Mouse (Mus musculus) right cerebral cortex, postnatal 10 days (tissue): Measurements from ENCODE around the gene Zcwpw1.
"Not testable (repeated sequence)": the region's sequence is repeated elsewhere in the genome, so short reads cannot be mapped to it uniquely, and the experiment has no call there.

Source experiments
- DNase-seq, 2 experiments: peaks; one replicate each; pipeline ENCODE4 v3.0.0; 2021; ENCODE audit warnings: low spot score in 2 of 2

Gene Zcwpw1

GRCm38 (mm10) chr5:137833500-137833899 lies 45.9 kb downstream of the Zcwpw1 start:
- DNase-seq: no peak

- DNase-seq: not testable (repeated sequence)
Measured at GRCm38 (mm10) chr5:137835966-137836520, 48.4 kb downstream of the Zcwpw1 start, which contains the start of gene Pilra. TSS of gene Pilra (minus strand) at chr5:137836281.

DNA sequence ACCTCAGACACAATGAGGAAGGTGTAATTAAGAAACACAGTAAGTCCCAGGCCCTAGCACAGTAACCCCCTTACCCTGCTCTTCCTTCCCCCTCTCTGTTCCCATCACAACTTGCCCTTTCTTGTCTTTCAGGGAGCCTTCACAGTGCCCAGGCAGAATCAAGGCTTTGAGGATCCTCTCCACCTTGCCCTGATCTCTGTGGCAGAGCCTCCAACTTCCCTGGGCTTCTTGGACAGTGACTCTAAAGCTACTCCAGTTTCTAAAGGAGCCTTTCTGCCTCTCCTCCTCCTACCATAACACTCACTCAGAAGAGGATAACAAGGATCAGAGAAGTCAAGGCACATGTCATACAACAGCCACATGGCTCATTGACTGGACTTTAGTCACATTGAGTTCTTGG lies 49.0 kb downstream of the Zcwpw1 start:
- DNase-seq: no peak

DNA sequence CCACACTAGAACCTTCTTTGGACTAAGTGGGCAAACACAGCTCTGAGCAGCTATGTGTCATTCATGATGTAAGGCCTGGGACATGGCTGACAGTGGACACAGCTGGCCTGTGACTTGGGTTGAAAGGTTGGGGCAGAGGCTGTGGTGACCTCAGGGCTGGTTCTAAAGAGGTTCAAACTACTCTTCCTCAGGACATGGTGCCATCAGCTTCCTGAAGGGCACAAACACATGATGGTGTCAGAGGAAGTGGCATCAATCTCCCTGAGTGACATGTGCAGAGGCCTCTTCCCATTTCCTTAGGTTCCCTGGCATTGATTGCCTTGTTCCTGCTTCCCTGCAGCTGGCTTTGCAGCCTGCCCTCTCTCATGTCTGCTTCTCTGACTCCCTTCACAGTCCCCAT lies 49.5 kb downstream of the Zcwpw1 start:
- DNase-seq: not testable (repeated sequence)

DNA sequence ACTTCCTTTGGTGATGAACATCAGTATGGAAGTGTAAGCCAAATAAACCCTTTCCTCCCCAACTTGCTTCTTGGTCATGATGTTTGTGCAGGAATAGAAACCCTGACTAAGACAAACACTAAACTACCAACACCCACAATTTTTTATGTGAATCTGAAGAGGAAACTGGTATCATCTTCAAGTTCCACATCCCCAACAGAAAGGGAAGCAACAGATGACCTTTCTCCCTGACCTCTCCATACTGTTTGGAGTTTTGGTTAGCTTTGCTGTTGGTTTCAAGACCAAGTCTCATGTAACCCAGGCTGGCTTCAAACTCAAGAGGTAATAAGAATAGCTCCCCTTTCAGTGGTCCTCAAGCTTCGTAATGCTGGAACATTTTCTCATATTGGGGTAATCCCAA lies 62.7 kb downstream of the Zcwpw1 start:
- DNase-seq: not testable (repeated sequence)

DNA sequence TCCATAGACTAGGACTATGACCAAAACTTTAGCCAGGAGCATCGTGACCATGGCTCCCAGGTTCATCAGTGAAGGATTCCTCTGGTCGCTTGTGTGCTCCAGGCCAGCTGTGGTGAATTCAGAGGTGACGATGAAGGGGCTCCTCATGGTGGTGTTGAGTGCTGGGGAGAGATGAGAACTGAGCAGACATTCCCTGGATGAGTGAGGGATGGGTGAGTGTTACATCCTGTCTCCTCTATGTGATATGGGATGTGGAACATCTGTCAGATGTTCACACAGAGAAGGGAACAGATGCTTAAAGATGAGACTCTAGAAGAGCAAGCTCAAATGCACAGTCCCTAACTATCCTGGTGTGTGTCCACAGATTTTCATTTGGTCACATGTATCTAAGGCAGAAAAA lies 67.3 kb downstream of the Zcwpw1 start:
- not testable (repeated sequence) for DNase-seq

- not testable (repeated sequence) for DNase-seq
Measured at GRCm38 (mm10) chr5:137856870-137857269, 69.3 kb downstream of the Zcwpw1 start.

DNA sequence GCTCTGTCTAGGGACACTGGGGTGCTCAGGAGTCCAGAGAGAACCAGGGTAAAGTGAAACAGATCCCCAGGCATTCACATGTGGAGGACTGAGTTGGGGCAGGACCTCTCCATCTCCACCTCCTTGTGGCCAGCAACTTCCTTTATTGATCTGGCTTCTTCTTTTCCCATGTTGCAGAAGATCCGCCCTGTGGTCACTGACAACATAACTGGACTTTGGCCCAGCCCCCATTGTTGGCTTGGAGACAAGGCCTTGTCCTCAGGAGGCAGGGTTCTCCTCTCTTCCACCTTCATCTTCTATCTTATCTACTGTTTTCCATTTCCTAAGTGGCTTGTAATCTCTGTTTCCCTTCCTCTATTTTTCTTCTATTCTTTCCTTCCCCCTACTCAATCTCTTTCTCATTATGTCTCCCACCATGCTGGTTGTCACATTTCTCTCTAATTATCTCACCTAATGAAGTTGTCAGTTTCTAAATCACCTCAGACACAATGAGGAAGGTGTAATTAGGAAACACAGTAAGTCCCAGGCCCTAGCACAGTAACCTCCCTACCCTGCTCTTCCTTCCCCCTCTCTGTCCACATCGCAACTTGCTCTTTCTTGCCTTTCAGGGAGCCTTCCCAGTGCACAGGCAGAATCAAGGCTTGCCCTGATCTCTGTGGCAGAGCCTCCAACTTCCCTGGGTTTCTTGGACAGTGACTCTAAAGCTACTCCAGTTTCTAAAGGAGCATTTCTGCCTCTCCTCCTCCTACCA lies 70.5 kb downstream of the Zcwpw1 start, which contains the start of gene Pilrb1:
Gene Pilrb1 (minus strand): TSS at position 147 of the 751 bp plus-strand sequence.
- not testable (repeated sequence) for DNase-seq

DNA sequence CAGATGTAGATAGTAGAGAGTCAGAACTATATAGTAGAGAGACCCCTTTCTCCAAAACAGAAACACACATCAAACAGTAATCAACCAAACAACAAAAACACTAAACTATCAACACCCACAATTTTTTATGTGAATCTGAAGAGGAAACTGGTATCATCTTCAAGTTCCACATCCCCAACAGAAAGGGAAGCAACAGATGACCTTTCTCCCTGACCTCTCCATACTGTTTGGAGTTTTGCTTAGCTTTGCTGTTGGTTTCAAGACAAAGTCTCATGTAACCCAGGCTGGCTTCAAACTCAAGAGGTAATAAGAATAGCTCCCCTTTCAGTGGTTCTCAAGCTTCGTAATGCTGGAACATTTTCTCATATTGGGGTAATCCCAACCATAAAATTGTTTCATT lies 76.4 kb downstream of the Zcwpw1 start:
- DNase-seq: not testable (repeated sequence)

GRCm38 (mm10) chr5:137868600-137868999 lies 81.0 kb downstream of the Zcwpw1 start:
- DNase-seq: not testable (repeated sequence)

GRCm38 (mm10) chr5:137871644-137872380 lies 84.2 kb downstream of the Zcwpw1 start, which contains the start of gene Pilrb2:
TSS of gene Pilrb2 (minus strand) at chr5:137871815.
- DNase-seq: not testable (repeated sequence)
